Mouse (Mus musculus): ENCODE measurements around the gene Cyp2c55. TPM values are rescaled to one million over a fixed set of nuclear protein-coding genes. Genes with fewer than 3 reads are reported as not detected.

Cyp2c55 gene
- total RNA-seq (2021) = 0.15 TPM in 1 of 2 replicates, not detected in the other
- long read RNA-seq, transcript Cyp2c55-201 (9 exons, 1,995 nt) = major isoform, 5 of 7 reads
- long read RNA-seq, partial matches to known transcripts = 0 of 7 reads
- long read RNA-seq, other reads (novel, unspliced or antisense) = 2 of 7 reads

DNA sequence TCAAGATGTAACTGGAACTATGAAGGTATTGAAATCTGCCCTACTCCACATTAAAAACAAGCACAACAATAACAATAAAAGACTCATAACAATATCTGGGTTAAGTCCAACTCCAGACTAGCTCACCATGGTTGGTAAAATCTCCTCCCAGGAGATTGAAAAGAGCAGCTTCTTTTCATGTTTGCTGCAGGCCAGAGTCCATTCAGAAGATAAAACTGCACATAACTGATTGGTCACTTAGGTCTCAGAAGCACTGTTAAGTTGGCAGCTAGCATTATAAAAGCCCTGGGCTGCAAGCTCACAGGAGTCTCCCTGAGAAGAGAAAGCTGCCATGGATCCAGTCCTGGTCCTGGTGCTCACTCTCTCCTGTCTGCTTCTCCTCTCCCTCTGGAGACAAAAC lies at the start of gene Cyp2c55:
Gene Cyp2c55, plus strand, starts transcription at position 305 of the 400 bp plus-strand sequence.
- no peak for DNase-seq

DNA sequence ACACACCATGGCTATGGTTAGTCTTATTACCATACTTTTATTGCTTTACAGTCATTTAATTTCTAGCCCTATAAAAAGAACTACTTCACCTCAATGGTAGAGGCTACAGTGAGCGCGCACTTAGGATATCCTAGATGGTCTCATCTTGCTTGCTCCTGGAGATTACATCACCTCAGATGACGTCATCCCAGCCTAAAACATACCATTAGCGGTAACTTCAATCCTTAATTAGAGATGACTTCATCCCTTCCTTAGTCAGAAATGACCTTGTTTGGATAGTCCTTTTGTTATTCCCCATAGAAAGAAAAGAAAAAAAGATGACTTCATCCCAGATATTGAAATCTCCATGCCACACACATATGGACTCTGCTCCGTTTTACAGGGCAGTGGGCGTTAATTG lies 36.1 kb upstream of the Cyp2c55 start:
- no peak for DNase-seq

- DNase-seq = no peak
Observed at GRCm38 (mm10) chr19:38972581-38972980, 34.2 kb upstream of the Cyp2c55 start.

DNA sequence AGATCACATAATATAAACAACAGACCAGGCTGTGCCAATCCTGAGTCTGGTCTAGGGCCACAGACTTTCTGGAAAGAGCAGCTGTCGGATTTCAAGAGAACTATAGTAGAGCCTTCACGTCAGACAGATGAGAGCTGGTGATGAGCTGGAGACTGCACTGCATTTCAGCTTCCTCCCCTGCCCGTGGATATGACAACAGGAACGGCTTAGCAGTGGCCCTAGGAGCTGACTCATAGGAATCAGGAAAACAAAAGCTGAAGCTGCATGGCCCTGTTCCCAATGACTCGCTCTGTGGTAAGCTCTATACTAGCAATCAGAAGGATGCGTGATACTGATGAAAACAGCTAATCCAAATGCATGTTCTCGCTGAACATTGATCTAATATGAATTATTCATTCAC lies 33.2 kb upstream of the Cyp2c55 start:
- peak; percentile 24 for DNase-seq

DNA sequence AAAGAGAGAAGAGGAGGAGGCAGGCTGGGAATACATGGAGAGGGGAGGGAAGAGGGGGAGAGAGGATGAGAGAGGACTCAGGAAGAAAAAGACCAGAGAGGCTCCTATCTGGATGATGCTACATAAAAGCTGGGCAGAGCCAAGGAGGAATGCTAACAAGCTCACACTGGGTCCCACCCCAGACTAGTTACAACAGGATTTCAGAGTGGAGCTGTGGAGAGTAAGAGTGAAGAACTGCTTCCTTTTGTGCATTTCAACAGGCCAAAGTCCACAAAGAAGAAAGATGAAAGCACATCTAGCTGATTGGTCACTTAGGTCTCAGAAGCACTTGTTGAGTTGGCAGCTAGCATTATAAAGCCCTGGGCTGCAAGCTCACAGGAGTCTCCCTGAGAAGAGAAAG lies 30.6 kb upstream of the Cyp2c55 start:
- no peak for DNase-seq

DNA sequence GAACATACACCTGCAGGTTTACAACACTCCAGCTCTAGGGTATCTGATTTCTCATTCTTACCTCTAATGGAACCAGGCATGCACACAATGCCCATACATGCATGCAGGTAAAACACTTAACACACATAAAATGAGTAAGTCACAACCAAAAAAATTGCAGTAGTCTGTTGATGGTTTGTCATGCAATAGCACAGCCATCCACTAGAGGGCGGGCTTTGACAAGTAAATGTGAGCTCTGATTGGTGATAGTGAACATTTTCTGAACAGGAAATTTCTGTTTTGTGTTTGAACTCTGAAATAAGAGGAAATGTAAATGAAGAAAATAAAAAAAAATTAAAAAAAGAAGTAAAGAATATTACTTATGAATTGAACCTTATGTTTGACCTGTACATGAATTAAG lies 24.9 kb upstream of the Cyp2c55 start:
- DNase-seq = peak; percentile 66

GRCm38 (mm10) chr19:38998248-38998647 lies 8.6 kb upstream of the Cyp2c55 start:
- no peak for DNase-seq

GRCm38 (mm10) chr19:38998676-38999075 lies 8.1 kb upstream of the Cyp2c55 start:
- DNase-seq = no peak

DNA sequence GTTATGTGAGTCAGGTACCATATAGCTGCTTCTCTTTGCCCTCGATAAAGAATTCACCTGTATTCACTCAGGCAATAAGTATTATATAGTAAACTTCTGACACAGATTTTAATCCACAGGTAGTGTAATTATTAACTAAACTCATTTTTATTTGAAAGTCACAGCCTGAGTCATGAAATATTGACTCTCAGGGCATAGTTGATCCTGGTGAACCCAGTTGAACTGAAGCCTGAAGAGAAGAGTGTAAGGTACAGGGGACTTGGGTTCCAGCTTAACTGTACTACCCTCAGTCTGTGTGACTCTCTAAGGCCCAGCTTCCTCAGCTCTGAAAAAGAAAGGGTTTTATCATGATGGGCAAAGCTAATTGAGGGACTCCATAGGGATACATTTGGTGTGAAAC lies 1.7 kb upstream of the Cyp2c55 start:
- no peak for DNase-seq

DNA sequence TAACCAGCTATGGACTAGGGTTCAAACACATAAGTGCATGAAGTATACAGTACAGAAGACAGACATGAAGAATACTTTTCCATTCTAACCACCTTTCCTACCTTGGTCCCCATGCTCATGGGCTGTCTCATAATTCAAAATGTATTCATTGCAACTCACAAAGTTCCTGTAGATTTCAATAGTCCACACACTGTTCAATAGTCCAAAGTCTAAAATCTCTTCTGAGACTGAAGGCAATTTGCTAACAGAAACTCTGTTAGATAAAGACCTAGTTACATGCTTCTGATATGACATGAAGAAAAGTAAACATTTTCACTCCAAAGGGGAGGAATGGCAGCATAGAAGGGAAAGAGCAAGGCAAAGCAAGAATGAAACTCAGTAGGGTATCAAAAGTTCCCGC lies 51.1 kb downstream of the Cyp2c55 start:
- no peak for DNase-seq

- no peak for DNase-seq
Observed at GRCm38 (mm10) chr19:39060719-39061118, 53.9 kb downstream of the Cyp2c55 start, which contains the start of gene Cyp2c65. Cyp2c65 (plus strand) TSS chr19:39061015.

Small RNA genes lying within 50 kb of the gene (microRNA-seq; reads per million reads assigned to microRNA genes)
- gene Gm23800 = 0 reads per million in 2 experiments

Other genes with a start within 250 kb of the Cyp2c55 start
- gene Noc3l, start 187.8 kb upstream of the Cyp2c55 start, total RNA-seq (2021) = 16.1 and 17.7 TPM in 2 replicates
- gene Tbc1d12, start 170.4 kb upstream of the Cyp2c55 start, total RNA-seq (2021) = 9.3 and 9.9 TPM in 2 replicates
- 9.9 and 15.0 TPM in 2 replicates for gene Hells, start 76.1 kb upstream of the Cyp2c55 start, total RNA-seq (2021)
- gene Cyp2c65, start 54.0 kb downstream of the Cyp2c55 start, total RNA-seq (2021) = not detected in 2 replicates
- gene Cyp2c66, start 106.9 kb downstream of the Cyp2c55 start, total RNA-seq (2021) = not detected in 2 replicates